Mouse (Mus musculus): ENCODE results near the gene Lmod3. TPM values are rescaled to one million over a fixed set of nuclear protein-coding genes. Genes with fewer than 3 reads are reported as not detected.

Gene Lmod3
- 0.02 and 0.40 TPM in 2 replicates for polyA plus RNA-seq (2012; rRNA removed)

GRCm38 (mm10) chr6:97252711-97253221, at the start of gene Lmod3:
TSS of gene Lmod3 (minus strand) at chr6:97252759.

GRCm38 (mm10) chr6:97210191-97210961, 42.2 kb downstream of the Lmod3 start, which contains the start of gene Arl6ip5:
TSS of gene Arl6ip5 (plus strand) at chr6:97210689.

GRCm38 (mm10) chr6:97205439-97205885, 47.1 kb downstream of the Lmod3 start, which contains the start of gene Uba3:
TSS of gene Uba3 (minus strand) at chr6:97205647.

Other genes starting within 250 kb of the Lmod3 start
- not detected in 2 replicates for gene Fam19a4, start 192.3 kb downstream of the Lmod3 start, polyA plus RNA-seq (2012; rRNA removed)
- 1.9 and 2.0 TPM in 2 replicates for gene Eogt, start 103.6 kb downstream of the Lmod3 start, polyA plus RNA-seq (2012; rRNA removed)
- 1.7 and 1.9 TPM in 2 replicates for gene Tmf1, start 73.6 kb downstream of the Lmod3 start, polyA plus RNA-seq (2012; rRNA removed)
- 22.4 and 25.4 TPM in 2 replicates for gene Uba3, start 47.1 kb downstream of the Lmod3 start, polyA plus RNA-seq (2012; rRNA removed)
- 24.1 and 27.7 TPM in 2 replicates for gene Arl6ip5, start 42.1 kb downstream of the Lmod3 start, polyA plus RNA-seq (2012; rRNA removed)

All from liver, embryonic 14 days (tissue).